Mouse (Mus musculus) kidney, embryonic 14.5 days (tissue): ENCODE results near the gene Vwa3b. TPM values are rescaled to one million over a fixed set of nuclear protein-coding genes. Genes with fewer than 3 reads are reported as not detected.

ENCODE experiments used
- polyA plus RNA-seq: library from polyadenylated mRNA; unstranded; fragments of >200 nt; fragmentation: Nextera tagmentation; extraction: Ambion mirVana; gene quantifications from 2 replicates; pipeline ENCODE4 v1.2.1, GENCODE M21; 2014

Gene Vwa3b
- polyA plus RNA-seq, 1 experiment from 2014 or later, result not detected

Other genes starting within 250 kb of the Vwa3b start
- 15.8 and 22.1 TPM in 2 replicates for gene Tmem131, start 82.9 kb upstream of the Vwa3b start, polyA plus RNA-seq
- not detected in 2 replicates for gene Cnga3, start 187.8 kb downstream of the Vwa3b start, polyA plus RNA-seq